Mouse (Mus musculus) midbrain, postnatal 0 days (tissue): ENCODE results near the gene Ttc41. TPM values are rescaled to one million over a fixed set of nuclear protein-coding genes. Genes with fewer than 3 reads are reported as not detected.

Source experiments
- ATAC-seq: fragments of 200-750 bp; cut with Nextera tagmentation; 2 replicates; pipeline ENCODE4 v1.8.0; 2017; ENCODE audit warnings: moderate number of reproducible peaks, mild to moderate bottlenecking, moderate TSS enrichment, moderate library complexity; ENCODE audit not compliant: low FRiP score
- DNase-seq: peaks from one replicate; pipeline ENCODE4 v3.0.0-alpha.2; 2015; ENCODE audit warnings: low spot score
- H3K27ac ChIP-seq: fragments of 300-500 bp; sonication (generic); 2 replicates; pipeline ENCODE4 v1.5.1; 2014; ENCODE audit warnings: low read depth, mild to moderate bottlenecking, low read length, mixed read lengths
- H3K27me3 ChIP-seq: fragments of 300-500 bp; sonication (generic); 2 replicates; pipeline ENCODE4 v1.6.1; 2014; ENCODE audit warnings: low read length, control low read depth, mixed read lengths; ENCODE audit not compliant: insufficient read depth
- H3K36me3 ChIP-seq: fragments of 300-500 bp; sonication (generic); 2 replicates; pipeline ENCODE4 v1.6.1; 2014; ENCODE audit warnings: low read length, control low read depth, mixed read lengths; ENCODE audit not compliant: insufficient read depth
- H3K4me1 ChIP-seq: fragments of 300-500 bp; sonication (generic); 2 replicates; pipeline ENCODE4 v1.6.1; 2014; ENCODE audit warnings: mild to moderate bottlenecking, control low read depth, antibody characterized with exemption, low read length, mixed read lengths; ENCODE audit not compliant: insufficient read depth
- H3K4me2 ChIP-seq: fragments of 300-500 bp; sonication (generic); 2 replicates; pipeline ENCODE4 v1.6.1; 2014; ENCODE audit warnings: low read depth, mild to moderate bottlenecking, low read length, mixed read lengths; ENCODE audit not compliant: poor library complexity, severe bottlenecking
- H3K4me3 ChIP-seq: fragments of 300-500 bp; sonication (generic); 2 replicates; pipeline ENCODE4 v1.5.1; 2014; ENCODE audit warnings: low read depth, mild to moderate bottlenecking, low read length, moderate library complexity
- H3K9ac ChIP-seq: fragments of 300-500 bp; sonication (generic); replicated peaks from 2 replicates; pipeline ENCODE4 v1.6.1; 2014; ENCODE audit warnings: mild to moderate bottlenecking, low read length, moderate library complexity, mixed read lengths; ENCODE audit not compliant: poor library complexity, severe bottlenecking
- H3K9me3 ChIP-seq: fragments of 300-500 bp; sonication (generic); 2 replicates; pipeline ENCODE4 v1.6.1; 2016; ENCODE audit warnings: low read length, control low read depth
- CTCF ChIP-seq: IDR thresholded peaks from 2 replicates; pipeline ENCODE4 v1.5.1; 2016; ENCODE audit warnings: antibody characterized with exemption, mild to moderate bottlenecking
- WGBS: fragments of 180-500 bp; shearing (Covaris S2); extraction: QIAGEN DNeasy Blood & Tissue Kit; methylation state at CpG from one replicate; pipeline ENCODE4 v1.1.7; 2014; 5-methylcytosine and 5-hydroxymethylcytosine counted together
- polyA plus RNA-seq: library from polyadenylated mRNA; unstranded; fragments of >200 nt; fragmentation: Nextera tagmentation; extraction: Ambion mirVana; gene quantifications from 2 replicates; pipeline ENCODE4 v1.2.1, GENCODE M21; 2015
- total RNA-seq: library from RNA; depleted of rRNA; stranded (reverse); fragments of >200 nt; gene quantifications from 2 replicates; pipeline ENCODE4 v1.2.3, GENCODE M21; 2014

Gene Ttc41
- total and polyA plus RNA-seq, 2 experiments from 2014 or later: 1.6 to 1.8 TPM

GRCm38 (mm10) chr10:86781641-86782040 lies 76.0 kb downstream of the Ttc41 start:
- WGBS: 34% methylated on average over 5 of the region's 5 CpGs
- H3K4me1 ChIP-seq: peaks cover 8% of the 10 kb centered on the region; the same call in 1 of the 2 replicates
- no peaks in the 10 kb centered on the region for H3K36me3 ChIP-seq
- no peak overlapping the region for H3K27ac ChIP-seq
- no peak for TF ChIP-seq CTCF
- no peak overlapping the region for H3K4me3 ChIP-seq
- no peaks in the 10 kb centered on the region for H3K27me3 ChIP-seq
- no peaks in the 10 kb centered on the region for H3K9me3 ChIP-seq
- no peak overlapping the region for H3K9ac ChIP-seq
- H3K4me2 ChIP-seq: peak overlapping the region; percentile 1
- DNase-seq (no peak), ATAC-seq (no peak)

DNA sequence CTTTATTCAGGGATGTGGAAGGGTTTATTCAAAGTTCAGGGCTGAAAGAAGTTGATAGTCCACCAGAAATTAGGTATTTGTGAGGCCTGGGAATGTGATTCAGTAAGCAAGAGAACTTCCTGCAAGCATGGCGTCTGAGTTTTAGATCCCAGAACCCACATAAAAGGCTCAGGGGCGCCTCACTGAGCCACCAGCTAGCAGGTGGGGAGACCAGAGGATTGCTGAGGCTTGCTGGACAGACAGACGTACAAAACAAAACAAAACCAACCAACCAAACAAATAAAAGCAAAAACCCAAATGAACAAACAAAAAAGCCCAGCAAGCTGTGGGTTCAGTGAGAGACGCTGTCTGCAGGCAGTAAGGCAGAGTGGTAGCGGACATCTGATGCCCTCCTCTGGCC lies 77.0 kb downstream of the Ttc41 start:
- no peaks in the 10 kb centered on the region for H3K36me3 ChIP-seq
- no peak for TF ChIP-seq CTCF
- no peak overlapping the region for H3K4me2 ChIP-seq
- ATAC-seq: no peak
- H3K4me3 ChIP-seq: no peak overlapping the region
- H3K27ac ChIP-seq: no peak overlapping the region
- peaks cover 5% of the 10 kb centered on the region; the same call in 1 of the 2 replicates for H3K4me1 ChIP-seq
- no peaks in the 10 kb centered on the region for H3K27me3 ChIP-seq
- WGBS: 42% methylated on average over 5 of the region's 5 CpGs
- no peak overlapping the region for H3K9ac ChIP-seq
- no peak for DNase-seq
- no peaks in the 10 kb centered on the region for H3K9me3 ChIP-seq

GRCm38 (mm10) chr10:86783561-86783960 lies 78.0 kb downstream of the Ttc41 start:
- Histone ChIP-seq H3K4me1 (peaks cover 2% of the 10 kb centered on the region; the same call in 1 of the 2 replicates), H3K27ac (no peak overlapping the region), H3K36me3 (no peaks in the 10 kb centered on the region), H3K4me3 (no peak overlapping the region), H3K4me2 (no peak overlapping the region), H3K9ac (no peak overlapping the region), H3K9me3 (no peaks in the 10 kb centered on the region), H3K27me3 (no peaks in the 10 kb centered on the region)
- DNase-seq (no peak), ATAC-seq (no peak)
- no peak for TF ChIP-seq CTCF
- WGBS: 82% methylated on average over 5 of the region's 5 CpGs

- no peaks in the 10 kb centered on the region for H3K9me3 ChIP-seq
- WGBS: 86% methylated on average over 5 of the region's 5 CpGs
- H3K4me3 ChIP-seq: no peak overlapping the region
- no peak overlapping the region for H3K4me2 ChIP-seq
- ATAC-seq: no peak
- no peak for TF ChIP-seq CTCF
- no peaks in the 10 kb centered on the region for H3K27me3 ChIP-seq
- no peak for DNase-seq
- H3K9ac ChIP-seq: no peak overlapping the region
- peaks cover 2% of the 10 kb centered on the region; the same call in 1 of the 2 replicates for H3K4me1 ChIP-seq
- H3K36me3 ChIP-seq: no peaks in the 10 kb centered on the region
- H3K27ac ChIP-seq: no peak overlapping the region
These were observed 78.6 kb downstream of the Ttc41 start for GRCm38 (mm10) chr10:86784126-86784675.

GRCm38 (mm10) chr10:86785396-86785795 lies 79.8 kb downstream of the Ttc41 start:
- no peak for TF ChIP-seq CTCF
- H3K4me2 ChIP-seq: no peak overlapping the region
- H3K4me1 ChIP-seq: peaks cover 2% of the 10 kb centered on the region; the same call in 1 of the 2 replicates
- no peak overlapping the region for H3K4me3 ChIP-seq
- no peak for DNase-seq
- no peaks in the 10 kb centered on the region for H3K9me3 ChIP-seq
- no peak overlapping the region for H3K9ac ChIP-seq
- WGBS: 72% methylated on average over 2 of the region's 2 CpGs
- no peaks in the 10 kb centered on the region for H3K36me3 ChIP-seq
- no peak for ATAC-seq
- no peaks in the 10 kb centered on the region for H3K27me3 ChIP-seq
- no peak overlapping the region for H3K27ac ChIP-seq

GRCm38 (mm10) chr10:86786083-86786482 lies 80.5 kb downstream of the Ttc41 start:
- Histone ChIP-seq H3K27me3 (no peaks in the 10 kb centered on the region), H3K9me3 (no peaks in the 10 kb centered on the region), H3K4me3 (no peak overlapping the region), H3K9ac (no peak overlapping the region), H3K4me1 (peaks cover 1% of the 10 kb centered on the region; the same call in 1 of the 2 replicates), H3K4me2 (no peak overlapping the region), H3K36me3 (no peaks in the 10 kb centered on the region), H3K27ac (no peak overlapping the region)
- WGBS: 94% methylated on average over 5 of the region's 5 CpGs
- TF ChIP-seq CTCF: no peak
- no peak for ATAC-seq
- no peak for DNase-seq
